ENCODE assay signal across 35 mouse cellular contexts in the genomic region with DNA sequence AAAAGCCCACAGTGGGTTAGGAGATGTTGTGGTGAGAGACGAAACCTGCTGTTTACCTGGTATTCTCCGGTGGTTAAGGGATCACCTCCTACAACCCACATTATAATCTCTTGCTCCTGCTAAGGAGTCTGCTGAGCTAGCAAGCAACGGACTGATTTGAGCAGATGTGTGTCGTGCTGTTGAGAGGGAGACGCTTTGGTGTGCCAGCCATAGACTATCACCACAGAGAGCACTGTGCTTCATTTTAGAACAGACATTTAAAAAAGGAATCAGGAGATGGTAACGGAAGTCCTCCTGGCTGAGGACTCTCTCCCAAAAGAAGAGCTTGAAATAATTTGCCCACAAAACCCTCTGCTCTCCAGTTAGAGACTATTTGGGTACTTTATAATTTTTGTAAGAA. TPM values are rescaled to one million over a fixed set of nuclear protein-coding genes. Genes with fewer than 3 reads are reported as not detected.
A peak's percentile ranks its signal among the peaks of the same experiment; 100 is the strongest.
DNase-seq lines count a peak whose midpoint lies in the region.
"Had no signal": no experiment of that assay in that cellular context is flagged by ENCODE, and none has a peak within 500 bp of the region (broad histone marks: within the 10 kb centered on the region; RNA-seq: fewer than 3 reads in every experiment).

No protein-coding gene starts in this region.

- intact Hi-C loops in left cerebral cortex, postnatal 14 days (cut with DNase I) = no loop called here
- intact Hi-C loops in left cerebral cortex, postnatal 4 days (cut with DNase I) = no loop called here

- DNase-seq in frontal cortex, adult 2 months (ENCODE audit: extremely low spot score in 1 of 2, low spot score in 1 of 2) = peak; percentile 12 to 42
- DNase-seq in frontal cortex, postnatal 25 days (ENCODE audit: low spot score in 2 of 2) = no peak
- peak; percentile 28 to 53 for DNase-seq in left cerebral cortex, postnatal 14 days (ENCODE audit: low spot score in 2 of 2)
- DNase-seq in left cerebral cortex, postnatal 4 days = no peak
- DNase-seq in right cerebral cortex, adult 18-20 months = peak; percentile 33
- DNase-seq in right cerebral cortex, postnatal 4 days = no peak
- no peak for DNase-seq in thymus, postnatal 10 days (ENCODE audit: low spot score in 2 of 2)
- DNase-seq: adrenal gland, adult 8-10 months; cerebellum, adult 8-10 months; cerebellum, postnatal 25 days; gastrocnemius, postnatal 25 days; heart, adult 18-20 months; heart, postnatal 4 days; kidney, adult 11 months; kidney, postnatal 25 days; lung, adult 18-20 months; lung, postnatal 4 days; thymus, adult 2 months; thymus, postnatal 4 days had no signal

RNA-seq across cellular contexts. Expression of gene Samd7, which starts 21.2 kb away (rescaled TPM):
- 0.04 TPM in 1 of 2 replicates, not detected in the other for polyA plus RNA-seq in frontal cortex, adult 2 months (2012; rRNA removed)
- under 1 TPM in 1 of 2 experiments, not detected in 1; 0.11 TPM for total RNA-seq in left cerebral cortex, postnatal 14 days (2021)
- under 1 TPM in 1 of 2 experiments, not detected in 1; 0.22 TPM for total RNA-seq in left cerebral cortex, postnatal 4 days (2021)
- total RNA-seq: adrenal gland, adult 8-10 months; gastrocnemius, adult 18-20 months; gastrocnemius, postnatal 25 days; heart, adult 18-20 months; heart, postnatal 4 days; layer of hippocampus, adult 2 months; layer of hippocampus, postnatal 25 days had no signal
- polyA plus RNA-seq: embryonic facial prominence, embryonic 10.5 days; embryonic facial prominence, embryonic 15.5 days; forebrain, embryonic 14.5 days; G1E; heart, embryonic 11.5 days; heart, embryonic 16.5 days; hindbrain, embryonic 13.5 days; kidney, embryonic 14.5 days; limb, embryonic 12.5 days; lung, postnatal 0 days; midbrain, embryonic 13.5 days; neural tube, embryonic 13.5 days; stomach, postnatal 0 days; thymus, adult 2 months had no signal

RNA-seq across cellular contexts. Expression of gene Sec62, which starts 25.4 kb away (rescaled TPM):
- 102 and 113 TPM in 2 replicates for polyA plus RNA-seq in frontal cortex, adult 2 months (2012; rRNA removed)
- 100 to 1,000 TPM; 101 to 111 TPM for total RNA-seq in left cerebral cortex, postnatal 14 days (2021)
- 10 to 100 TPM; 68.5 to 68.7 TPM for total RNA-seq in left cerebral cortex, postnatal 4 days (2021)

Comparison
In these comparisons a context has a peak if more than half of its experiments do, and no peak if none do; other contexts are left out.
1. DNase-seq: peak in frontal cortex, adult 2 months (2 of 2), left cerebral cortex, postnatal 14 days (2 of 2) and right cerebral cortex, adult 18-20 months (single experiment); none in frontal cortex, postnatal 25 days (0 of 2), left cerebral cortex, postnatal 4 days (single experiment), right cerebral cortex, postnatal 4 days (single experiment) and thymus, postnatal 10 days (0 of 2).